Mouse (Mus musculus) brown adipose tissue, adult 24 weeks (tissue): ENCODE data around the gene Epb41. TPM values are rescaled to one million over a fixed set of nuclear protein-coding genes. Genes with fewer than 3 reads are reported as not detected.

ENCODE experiments used
- H3K27ac ChIP-seq: fragments of 200-500 bp; replicated peaks from 2 replicates; pipeline ENCODE4 v1.5.1; 2012; ENCODE audit warnings: low read depth, mild to moderate bottlenecking, low read length
- H3K4me1 ChIP-seq: fragments of 200-500 bp; 2 replicates; pipeline ENCODE4 v1.6.1; 2012; ENCODE audit warnings: low read length, mixed read lengths; ENCODE audit not compliant: control insufficient read depth, insufficient read depth, insufficient read length
- H3K4me3 ChIP-seq: fragments of 200-500 bp; 2 replicates; pipeline ENCODE4 v1.5.1; 2012; ENCODE audit warnings: low read depth, mild to moderate bottlenecking, low read length, moderate library complexity; ENCODE audit not compliant: insufficient read depth
- polyA plus RNA-seq: library from polyadenylated mRNA; stranded (reverse); fragments of >200 nt; gene quantifications from 2 replicates; pipeline ENCODE4 v1.2.4, GENCODE M21; 2012; ENCODE audit not compliant: missing spikeins, insufficient read depth, insufficient read length

Epb41 gene
- polyA plus RNA-seq, 1 experiment = 44.1 TPM

DNA sequence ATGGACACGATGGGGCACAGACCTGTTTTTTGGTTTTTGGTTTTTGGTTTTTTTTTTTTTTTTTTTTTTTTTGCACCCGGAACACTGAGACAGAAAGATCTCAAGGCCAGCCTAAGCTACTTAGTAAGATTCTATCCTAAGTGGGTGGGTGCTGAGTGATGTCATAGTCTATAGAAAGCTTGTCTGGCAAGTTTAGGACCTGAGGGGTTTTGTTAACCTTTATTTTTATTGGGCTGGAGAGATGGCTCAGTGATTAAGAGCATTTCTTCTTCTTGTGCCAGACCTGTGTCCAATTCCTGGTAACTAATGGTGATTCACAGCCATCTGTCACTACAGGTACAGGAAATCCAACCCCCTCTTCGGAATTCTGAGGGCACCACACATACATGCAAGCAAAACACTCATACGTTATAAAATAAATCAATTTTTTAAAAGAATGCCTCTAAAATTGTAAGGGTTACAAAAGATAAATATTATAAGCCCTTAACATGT lies 5.4 kb upstream of the Epb41 start:
- Histone ChIP-seq H3K4me1 (peaks cover 21% of the 10 kb centered on the region), H3K27ac (no peak overlapping the region), H3K4me3 (no peak overlapping the region)

GRCm38 (mm10) chr4:132079555-132080275 lies 4.6 kb upstream of the Epb41 start:
- Histone ChIP-seq H3K27ac (no peak overlapping the region), H3K4me3 (no peak overlapping the region), H3K4me1 (peaks cover 21% of the 10 kb centered on the region)

DNA sequence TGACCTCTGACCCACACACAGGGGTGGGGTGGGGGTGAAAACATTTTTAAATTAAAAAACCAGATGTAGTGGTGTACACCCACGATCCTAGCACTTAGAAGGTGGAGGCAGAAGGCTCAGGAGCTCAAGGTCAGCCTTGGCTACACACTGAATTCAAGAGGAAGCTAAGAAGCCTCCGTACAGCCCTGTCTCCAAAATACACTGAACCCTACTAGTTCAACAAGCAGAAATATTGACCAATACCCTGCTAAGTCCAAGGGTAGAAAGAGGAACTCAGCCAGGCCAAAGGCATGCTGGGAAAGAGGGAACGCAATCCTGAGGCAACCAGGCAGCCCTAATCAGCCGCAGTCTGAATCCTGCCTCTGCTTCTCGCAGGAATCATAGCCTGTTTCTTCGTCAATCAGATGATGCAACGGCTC lies 3.2 kb upstream of the Epb41 start:
- Histone ChIP-seq H3K4me3 (peak overlapping the region; percentile 19; the same call in 1 of the 2 replicates), H3K27ac (peak overlapping the region; percentile 73), H3K4me1 (peaks cover 27% of the 10 kb centered on the region)

- Histone ChIP-seq H3K4me3 (no peak overlapping the region), H3K27ac (peak overlapping the region; percentile 73), H3K4me1 (peaks cover 32% of the 10 kb centered on the region)
Measured at GRCm38 (mm10) chr4:132077445-132077844, 2.3 kb upstream of the Epb41 start.

DNA sequence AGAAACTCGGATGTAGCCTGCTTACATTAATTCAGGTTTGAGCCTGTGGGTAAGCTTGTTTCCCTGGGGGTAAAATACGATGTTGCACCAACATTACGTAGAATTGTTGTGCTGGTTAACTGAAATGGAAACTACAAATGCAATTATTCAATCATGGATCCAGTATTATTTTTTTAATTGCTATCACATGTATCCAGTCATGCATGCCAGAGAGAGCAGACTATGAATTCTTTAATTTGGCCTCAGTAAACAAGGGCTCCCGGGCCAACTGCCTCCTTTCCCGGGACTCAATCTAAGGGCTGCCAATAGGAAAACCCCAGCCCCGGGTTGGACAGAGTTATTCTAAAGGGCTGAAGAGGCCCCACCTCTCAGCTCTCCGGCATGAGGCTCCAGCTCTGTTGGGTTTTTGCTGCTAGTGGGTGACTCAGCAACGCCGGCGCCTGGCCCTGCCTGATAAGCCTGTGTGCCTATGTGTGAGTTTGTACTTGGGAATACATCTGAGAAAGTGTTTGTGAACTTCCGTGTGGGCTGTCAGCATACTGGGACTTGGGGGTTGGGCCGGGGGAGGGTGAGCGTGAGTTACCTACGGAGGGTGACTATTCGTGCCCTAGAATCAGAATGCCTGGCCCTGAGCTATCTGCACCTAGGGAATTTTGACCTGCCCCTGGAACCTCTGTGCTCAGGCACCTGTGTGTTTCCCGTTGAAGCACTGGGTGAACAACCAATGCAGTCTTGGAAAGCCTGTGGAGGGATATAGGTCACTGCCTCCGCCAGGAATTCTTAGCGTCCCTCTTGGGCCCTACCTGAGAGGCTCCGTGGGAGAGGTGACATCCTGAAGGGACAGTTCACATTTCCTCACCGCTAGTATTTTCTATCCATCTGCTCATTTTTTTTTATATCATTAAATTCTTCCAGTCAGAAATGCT lies 1.6 kb upstream of the Epb41 start:
- Histone ChIP-seq H3K27ac (peak overlapping the region; percentile 47), H3K4me3 (no peak overlapping the region), H3K4me1 (peaks cover 35% of the 10 kb centered on the region)

- Histone ChIP-seq H3K4me3 (no peak overlapping the region), H3K27ac (peak overlapping the region; percentile 25), H3K4me1 (peaks cover 35% of the 10 kb centered on the region)
Measured at GRCm38 (mm10) chr4:132075796-132076195, 675 bp upstream of the Epb41 start.

DNA sequence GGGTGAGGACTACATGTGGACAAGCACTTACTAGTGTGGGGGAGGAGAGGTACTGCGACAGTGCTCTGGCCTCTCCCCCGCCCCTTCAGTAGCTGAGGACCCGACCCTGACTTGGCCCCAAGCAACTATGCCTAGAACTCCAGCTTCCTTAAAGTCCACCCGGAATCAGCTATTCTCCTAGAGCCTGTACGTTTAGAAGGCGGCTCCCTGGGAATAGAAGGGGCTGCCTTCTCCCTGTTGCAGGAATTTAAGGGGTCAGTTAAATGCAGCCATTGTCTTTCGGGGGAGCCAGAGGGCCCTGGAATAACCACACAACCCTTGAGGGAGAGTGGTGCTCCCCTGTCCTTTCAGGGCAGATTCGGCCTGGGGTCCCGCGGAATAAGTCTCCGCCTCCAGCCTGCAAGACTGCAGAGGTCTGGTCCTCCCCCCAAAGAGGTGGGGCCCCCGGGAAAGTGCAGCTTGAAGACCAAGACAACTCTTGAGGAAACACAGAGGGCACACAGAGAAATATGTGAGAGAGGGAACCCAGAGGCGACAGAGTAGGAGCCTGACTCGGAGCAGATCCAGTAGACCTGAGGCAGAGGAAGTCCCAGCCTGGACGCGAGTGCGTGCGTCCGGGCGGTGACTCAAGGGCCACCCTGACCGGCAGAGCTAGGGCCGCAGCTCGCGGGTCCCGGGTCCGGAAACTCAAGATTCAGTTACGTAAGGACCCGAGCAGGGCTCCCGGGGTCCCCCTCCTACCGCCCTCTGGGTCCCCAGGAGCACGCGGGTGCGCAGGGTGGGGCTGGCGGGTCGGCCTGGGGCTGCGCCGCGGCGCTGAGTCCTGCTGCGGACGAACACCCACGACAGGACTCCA lies 816 bp downstream of the Epb41 start, which contains the start of gene Gm10300:
Gm10300 (plus strand) TSS at position 621 of the 856 bp plus-strand sequence.
- Histone ChIP-seq H3K4me1 (peaks cover 35% of the 10 kb centered on the region), H3K4me3 (peak within 1 kb of the TSS; percentile 91), H3K27ac (peak within 1 kb of the TSS; percentile 61)

GRCm38 (mm10) chr4:132072946-132073345 lies 2.2 kb downstream of the Epb41 start:
- Histone ChIP-seq H3K27ac (no peak overlapping the region), H3K4me1 (peaks cover 32% of the 10 kb centered on the region), H3K4me3 (peak overlapping the region; percentile 22)

DNA sequence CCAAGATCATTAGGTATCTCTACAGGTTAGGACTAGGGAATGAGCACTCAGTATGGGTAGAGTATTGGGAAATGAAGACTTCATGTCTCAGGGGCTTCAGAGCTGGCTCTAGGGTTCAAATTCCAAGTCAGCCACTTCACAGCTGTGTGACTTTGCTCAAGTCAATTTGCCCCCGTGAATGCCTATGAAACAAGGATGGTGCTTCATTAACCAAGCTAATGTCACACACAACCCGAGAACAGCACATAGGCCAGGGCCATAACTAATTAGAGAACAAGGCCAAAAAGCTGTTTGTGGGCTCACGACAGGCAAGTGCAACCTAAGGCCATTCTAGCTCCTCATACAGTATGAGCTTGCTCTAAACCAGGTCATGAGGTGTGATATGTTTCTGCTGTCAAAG lies 3.0 kb downstream of the Epb41 start:
- Histone ChIP-seq H3K27ac (no peak overlapping the region), H3K4me3 (no peak overlapping the region), H3K4me1 (peaks cover 37% of the 10 kb centered on the region)

DNA sequence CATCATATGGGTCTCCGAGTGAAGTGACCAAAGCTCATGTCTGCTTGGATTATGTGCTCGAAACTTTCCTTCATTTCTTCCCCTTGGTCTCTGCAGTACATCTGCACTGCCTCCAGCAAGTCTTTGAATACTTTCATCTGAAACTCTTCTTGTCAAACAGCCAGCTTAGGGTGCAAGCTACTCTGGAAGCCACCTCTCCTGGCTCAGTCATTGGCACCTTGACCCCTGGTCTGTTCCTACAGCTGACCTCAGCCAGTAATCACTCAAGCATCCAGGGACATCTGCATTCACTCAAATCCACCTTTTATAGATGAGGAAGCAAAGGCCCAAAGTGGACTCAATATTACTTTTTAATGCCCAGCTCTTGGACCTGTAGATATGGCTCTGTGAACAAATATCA lies 3.4 kb downstream of the Epb41 start:
- H3K27ac ChIP-seq = no peak overlapping the region
- H3K4me1 ChIP-seq = peaks cover 37% of the 10 kb centered on the region
- H3K4me3 ChIP-seq = no peak overlapping the region

- Histone ChIP-seq H3K4me3 (no peak overlapping the region), H3K4me1 (peaks cover 40% of the 10 kb centered on the region), H3K27ac (peak overlapping the region; percentile 26; the same call in 1 of the 2 replicates)
Measured at GRCm38 (mm10) chr4:132067938-132068235, 7.2 kb downstream of the Epb41 start.

DNA sequence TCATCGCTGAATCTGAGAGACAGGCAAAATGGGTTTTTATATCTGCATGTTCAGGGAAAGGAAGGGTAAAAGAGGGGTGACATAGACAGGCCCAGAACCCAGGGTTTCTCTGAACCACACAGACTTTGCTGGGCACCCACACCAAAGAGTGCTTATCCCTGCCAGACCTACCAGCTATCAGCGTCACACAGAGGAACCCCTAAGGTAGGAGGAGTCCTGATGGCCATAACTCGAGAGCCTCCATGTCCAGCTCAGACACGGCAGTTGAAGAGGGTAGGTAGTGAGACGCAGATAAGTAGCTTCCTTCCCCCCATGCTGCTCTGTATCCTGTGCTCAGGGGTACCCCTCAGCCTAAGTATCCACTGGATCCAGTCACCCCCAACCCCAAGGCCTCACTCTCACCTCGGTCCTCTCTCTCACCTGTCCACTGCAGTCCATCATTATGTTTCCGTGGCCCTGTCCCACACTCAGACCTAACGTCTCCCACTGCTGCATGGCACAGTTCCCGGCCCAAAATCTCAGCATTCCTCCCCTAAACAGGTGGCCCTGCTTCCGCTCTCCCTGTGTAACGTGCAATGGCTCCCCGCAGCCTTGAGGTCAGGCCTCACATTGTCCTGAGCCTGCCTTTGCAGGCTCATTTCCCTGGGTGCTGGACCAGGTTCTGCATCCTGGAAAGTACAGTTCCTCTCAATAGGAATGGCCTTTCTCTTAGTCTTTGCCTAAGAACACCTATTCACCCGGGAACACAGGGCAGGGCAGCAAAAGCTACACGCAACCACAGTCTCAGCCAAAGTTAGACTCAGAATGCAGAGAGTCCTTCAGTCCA lies 7.8 kb downstream of the Epb41 start:
- no peak overlapping the region for H3K4me3 ChIP-seq
- H3K4me1 ChIP-seq = peaks cover 39% of the 10 kb centered on the region
- H3K27ac ChIP-seq = peak overlapping the region; percentile 50; the same call in 1 of the 2 replicates

- peak overlapping the region; percentile 72 for H3K27ac ChIP-seq
- H3K4me1 ChIP-seq = peaks cover 36% of the 10 kb centered on the region
Measured at GRCm38 (mm10) chr4:132066101-132066773, 8.9 kb downstream of the Epb41 start.

More at GRCm38 (mm10) chr4:132066101-132066773, 8.9 kb downstream of the Epb41 start:
- H3K4me3 ChIP-seq = no peak overlapping the region
